Mouse (Mus musculus) hindbrain, embryonic 12.5 days (tissue): ENCODE measurements around the gene Tmem248. TPM values are rescaled to one million over a fixed set of nuclear protein-coding genes. Genes with fewer than 3 reads are reported as not detected.

Experiments used
- polyA plus RNA-seq: library from polyadenylated mRNA; unstranded; fragments of >200 nt; fragmentation: Nextera tagmentation; extraction: Ambion mirVana; gene quantifications from 2 replicates; pipeline ENCODE4 v1.2.1, GENCODE M21; 2016

Gene Tmem248
- polyA plus RNA-seq, 1 experiment from 2014 or later: 31.1 TPM

Other genes starting within 250 kb of the Tmem248 start
- 31.4 and 31.5 TPM in 2 replicates for gene Gusb, start 214.0 kb upstream of the Tmem248 start, polyA plus RNA-seq
- gene Asl, start 187.8 kb upstream of the Tmem248 start, polyA plus RNA-seq: 23.5 and 34.7 TPM in 2 replicates
- gene Crcp, start 187.8 kb upstream of the Tmem248 start, polyA plus RNA-seq: 53.3 and 56.0 TPM in 2 replicates
- 57.0 and 62.9 TPM in 2 replicates for gene Tpst1, start 143.8 kb upstream of the Tmem248 start, polyA plus RNA-seq
- 8.7 and 10.1 TPM in 2 replicates for gene Kctd7, start 72.2 kb upstream of the Tmem248 start, polyA plus RNA-seq
- 33.3 and 38.2 TPM in 2 replicates for gene Rabgef1, start 45.3 kb upstream of the Tmem248 start, polyA plus RNA-seq
- gene Sbds, start 38.4 kb downstream of the Tmem248 start, polyA plus RNA-seq: 69.5 and 72.6 TPM in 2 replicates
- 26.9 and 27.1 TPM in 2 replicates for gene Tyw1, start 38.5 kb downstream of the Tmem248 start, polyA plus RNA-seq
- 2.9 and 3.0 TPM in 2 replicates for gene Caln1, start 152.4 kb downstream of the Tmem248 start, polyA plus RNA-seq
- gene A330070K13Rik, start 167.6 kb downstream of the Tmem248 start, polyA plus RNA-seq: not detected in 2 replicates